Mouse (Mus musculus) liver, adult 2 months (tissue): ENCODE measurements around the gene Gsg1l.

ENCODE experiments used
- CTCF ChIP-seq: fragments of 200-500 bp; IDR thresholded peaks from 2 replicates; pipeline ENCODE4 v1.5.1; 2011; ENCODE audit warnings: low read depth, low read length, control low read depth
- POLR2A ChIP-seq: fragments of 200-500 bp; IDR thresholded peaks from 2 replicates; pipeline ENCODE4 v1.6.1; 2011; ENCODE audit warnings: low read length, control low read depth; ENCODE audit not compliant: insufficient read depth; ENCODE audit errors: extremely low read depth

GRCm38 (mm10) chr7:125872202-125872580 lies 210.0 kb downstream of the Gsg1l start:
- TF ChIP-seq CTCF (no peak), POLR2A (no peak)
